Mouse (Mus musculus): Measurements from ENCODE around the gene Cib2. TPM values are rescaled to one million over a fixed set of nuclear protein-coding genes. Genes with fewer than 3 reads are reported as not detected.
A peak's percentile ranks its signal among the peaks of the same experiment; 100 is the strongest.

Cib2 gene
- total and polyA plus RNA-seq, 3 experiments = 0.08 TPM; not detected in 2

- no peak overlapping the region for H3K4me3 ChIP-seq (ENCODE audit: low read depth, low read length)
- DNase-seq (ENCODE audit: low spot score) (no peak), ATAC-seq (ENCODE audit: extremely low read depth, insufficient number of reproducible peaks, low FRiP score, poor library complexity, severe bottlenecking) (no peak)
- no peaks in the 10 kb centered on the region for H3K36me3 ChIP-seq (replicated peaks)
- peaks cover 21% of the 10 kb centered on the region for H3K4me1 ChIP-seq (ENCODE audit: insufficient read depth, low read depth, low read length)
- no peak for TF ChIP-seq POLR2AphosphoS5 (IDR thresholded peaks at IDR 0.05; ENCODE audit: insufficient replicate concordance, low read depth, low read length)
- no peak for TF ChIP-seq GATA2 (IDR thresholded peaks at IDR 0.05; ENCODE audit: borderline replicate concordance, low read depth, low read length)
- TF ChIP-seq TAL1 (conservative IDR thresholded peaks at IDR 0.05; ENCODE audit: low read depth, low read length) = no peak
- TF ChIP-seq CTCF (IDR thresholded peaks at IDR 0.05; ENCODE audit: low read depth, low read length) = no peak
- no peak for TF ChIP-seq GATA1 (IDR thresholded peaks at IDR 0.05; ENCODE audit: borderline replicate concordance, low read length)
- H3K9me3 ChIP-seq (replicated peaks) = no peaks in the 10 kb centered on the region
- H3K27me3 ChIP-seq (ENCODE audit: insufficient read depth, low read length) = peaks cover 6% of the 10 kb centered on the region; the same call in 1 of the 2 replicates
Measured at GRCm38 (mm10) chr9:54568732-54569131, 8.7 kb upstream of the Cib2 start.

GRCm38 (mm10) chr9:54566958-54567357 is 6.9 kb upstream of the Cib2 start:
- H3K27me3 ChIP-seq (ENCODE audit: insufficient read depth, low read length) = peaks cover 7% of the 10 kb centered on the region; the same call in 1 of the 2 replicates
- no peaks in the 10 kb centered on the region for H3K9me3 ChIP-seq (replicated peaks)
- peaks cover 25% of the 10 kb centered on the region for H3K4me1 ChIP-seq (ENCODE audit: insufficient read depth, low read depth, low read length)
- H3K36me3 ChIP-seq (replicated peaks) = no peaks in the 10 kb centered on the region
- ATAC-seq (ENCODE audit: extremely low read depth, insufficient number of reproducible peaks, low FRiP score, poor library complexity, severe bottlenecking) (no peak), DNase-seq (ENCODE audit: low spot score) (no peak)
- H3K4me3 ChIP-seq (ENCODE audit: low read depth, low read length) = no peak overlapping the region
- TF ChIP-seq GATA1 (IDR thresholded peaks at IDR 0.05; ENCODE audit: borderline replicate concordance, low read length) = no peak
- no peak for TF ChIP-seq POLR2AphosphoS5 (IDR thresholded peaks at IDR 0.05; ENCODE audit: insufficient replicate concordance, low read depth, low read length)
- no peak for TF ChIP-seq TAL1 (conservative IDR thresholded peaks at IDR 0.05; ENCODE audit: low read depth, low read length)
- no peak for TF ChIP-seq GATA2 (IDR thresholded peaks at IDR 0.05; ENCODE audit: borderline replicate concordance, low read depth, low read length)

GRCm38 (mm10) chr9:54560831-54561601 is 998 bp upstream of the Cib2 start:
- Histone ChIP-seq H3K9me3 (replicated peaks) (no peaks in the 10 kb centered on the region), H3K27me3 (ENCODE audit: insufficient read depth, low read length) (peaks cover 35% of the 10 kb centered on the region), H3K4me3 (ENCODE audit: low read depth, low read length) (no peak overlapping the region), H3K36me3 (replicated peaks) (no peaks in the 10 kb centered on the region), H3K4me1 (ENCODE audit: insufficient read depth, low read depth, low read length) (peaks cover 19% of the 10 kb centered on the region)
- TF ChIP-seq POLR2AphosphoS5 (IDR thresholded peaks at IDR 0.05; ENCODE audit: insufficient replicate concordance, low read depth, low read length) (no peak), GATA2 (IDR thresholded peaks at IDR 0.05; ENCODE audit: borderline replicate concordance, low read depth, low read length) (no peak), GATA1 (IDR thresholded peaks at IDR 0.05; ENCODE audit: borderline replicate concordance, low read length) (no peak), CTCF (IDR thresholded peaks at IDR 0.05; ENCODE audit: low read depth, low read length) (no peak), TAL1 (conservative IDR thresholded peaks at IDR 0.05; ENCODE audit: low read depth, low read length) (no peak)
- ATAC-seq (ENCODE audit: extremely low read depth, insufficient number of reproducible peaks, low FRiP score, poor library complexity, severe bottlenecking) = no peak
- DNase-seq (ENCODE audit: low spot score) = no peak

GRCm38 (mm10) chr9:54558731-54559130 is 1.3 kb downstream of the Cib2 start:
- ATAC-seq (ENCODE audit: extremely low read depth, insufficient number of reproducible peaks, low FRiP score, poor library complexity, severe bottlenecking) (no peak), DNase-seq (ENCODE audit: low spot score) (no peak)
- Histone ChIP-seq H3K4me1 (ENCODE audit: insufficient read depth, low read depth, low read length) (peaks cover 22% of the 10 kb centered on the region), H3K4me3 (ENCODE audit: low read depth, low read length) (no peak overlapping the region), H3K27me3 (ENCODE audit: insufficient read depth, low read length) (peaks cover 44% of the 10 kb centered on the region), H3K9me3 (replicated peaks) (no peaks in the 10 kb centered on the region), H3K36me3 (replicated peaks) (no peaks in the 10 kb centered on the region)
- TF ChIP-seq GATA2 (IDR thresholded peaks at IDR 0.05; ENCODE audit: borderline replicate concordance, low read depth, low read length) (no peak), TAL1 (conservative IDR thresholded peaks at IDR 0.05; ENCODE audit: low read depth, low read length) (no peak), CTCF (IDR thresholded peaks at IDR 0.05; ENCODE audit: low read depth, low read length) (no peak), GATA1 (IDR thresholded peaks at IDR 0.05; ENCODE audit: borderline replicate concordance, low read length) (no peak), POLR2AphosphoS5 (IDR thresholded peaks at IDR 0.05; ENCODE audit: insufficient replicate concordance, low read depth, low read length) (no peak)

- no peak overlapping the region for H3K4me3 ChIP-seq (ENCODE audit: low read depth, low read length)
- no peaks in the 10 kb centered on the region for H3K36me3 ChIP-seq (replicated peaks)
- ATAC-seq (ENCODE audit: extremely low read depth, insufficient number of reproducible peaks, low FRiP score, poor library complexity, severe bottlenecking) (no peak), DNase-seq (ENCODE audit: low spot score) (no peak)
- H3K9me3 ChIP-seq (replicated peaks) = no peaks in the 10 kb centered on the region
- peaks cover 55% of the 10 kb centered on the region for H3K27me3 ChIP-seq (ENCODE audit: insufficient read depth, low read length)
- no peak for TF ChIP-seq GATA1 (IDR thresholded peaks at IDR 0.05; ENCODE audit: borderline replicate concordance, low read length)
- H3K4me1 ChIP-seq (ENCODE audit: insufficient read depth, low read depth, low read length) = peaks cover 16% of the 10 kb centered on the region
Measured at GRCm38 (mm10) chr9:54555044-54555443, 5.0 kb downstream of the Cib2 start.

GRCm38 (mm10) chr9:54552409-54552808 is 7.6 kb downstream of the Cib2 start:
- Histone ChIP-seq H3K36me3 (replicated peaks) (no peaks in the 10 kb centered on the region), H3K4me1 (ENCODE audit: insufficient read depth, low read depth, low read length) (peaks cover 9% of the 10 kb centered on the region), H3K27me3 (ENCODE audit: insufficient read depth, low read length) (peaks cover 49% of the 10 kb centered on the region), H3K9me3 (replicated peaks) (no peaks in the 10 kb centered on the region), H3K4me3 (ENCODE audit: low read depth, low read length) (no peak overlapping the region)
- DNase-seq (ENCODE audit: low spot score) (peak; percentile 23), ATAC-seq (ENCODE audit: extremely low read depth, insufficient number of reproducible peaks, low FRiP score, poor library complexity, severe bottlenecking) (no peak)
- no peak for TF ChIP-seq POLR2AphosphoS5 (IDR thresholded peaks at IDR 0.05; ENCODE audit: insufficient replicate concordance, low read depth, low read length)
- TF ChIP-seq CTCF (IDR thresholded peaks at IDR 0.05; ENCODE audit: low read depth, low read length) = no peak
- TF ChIP-seq TAL1 (conservative IDR thresholded peaks at IDR 0.05; ENCODE audit: low read depth, low read length) = no peak
- TF ChIP-seq GATA2 (IDR thresholded peaks at IDR 0.05; ENCODE audit: borderline replicate concordance, low read depth, low read length) = no peak
- no peak for TF ChIP-seq GATA1 (IDR thresholded peaks at IDR 0.05; ENCODE audit: borderline replicate concordance, low read length)
